Mouse (Mus musculus): ENCODE data around the gene Taf1b. TPM values are rescaled to one million over a fixed set of nuclear protein-coding genes. Genes with fewer than 3 reads are reported as not detected.

Taf1b gene
- total and polyA plus RNA-seq, 3 experiments, result 2.7 to 43.1 (median 38.8) TPM

DNA sequence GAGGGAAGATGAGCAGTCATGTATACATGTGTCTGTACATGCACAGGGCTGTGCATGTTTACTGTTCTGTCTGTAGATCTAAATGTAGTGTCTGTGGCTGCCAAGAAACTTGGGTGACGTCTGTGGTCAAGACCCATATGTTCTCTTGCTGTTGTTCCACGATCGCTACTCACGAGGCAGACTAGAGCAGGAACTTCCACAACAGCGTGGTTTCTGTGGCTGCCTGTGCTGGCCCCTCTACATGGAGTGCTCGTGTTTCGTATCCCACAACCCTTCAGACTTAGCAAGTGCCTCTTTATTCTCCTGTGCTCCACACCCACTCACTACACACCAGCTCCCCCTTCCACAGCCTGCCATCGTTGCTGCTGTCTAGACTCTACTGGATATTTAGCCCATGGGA, 49.5 kb downstream of the Taf1b start:
- peaks cover 68% of the 10 kb centered on the region for H3K36me3 ChIP-seq (replicated peaks)
- no peak for ATAC-seq (ENCODE audit: extremely low read depth, insufficient number of reproducible peaks, low FRiP score, poor library complexity, severe bottlenecking)

DNA sequence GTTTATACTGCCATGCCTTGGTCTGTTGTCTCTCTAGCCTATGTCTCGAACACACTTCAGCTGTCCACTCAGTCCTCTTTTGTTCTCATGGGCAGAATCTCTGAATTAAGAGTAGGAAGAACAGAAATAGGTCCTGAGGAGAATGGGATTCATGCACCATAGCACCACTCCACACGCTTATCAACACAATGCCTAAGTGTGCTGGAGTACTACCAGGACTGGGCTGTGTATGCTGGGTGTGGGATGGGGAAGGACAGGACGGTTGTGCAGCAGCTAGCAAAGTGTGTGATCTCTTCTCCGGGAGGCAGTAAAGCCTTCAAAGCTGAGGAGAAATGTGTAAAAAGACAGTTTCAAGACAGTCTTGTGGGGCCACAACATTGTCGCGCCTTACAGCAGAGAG, 50.7 kb downstream of the Taf1b start:
- Histone ChIP-seq H3K9me3 (replicated peaks) (no peaks in the 10 kb centered on the region), H3K4me3 (ENCODE audit: low read depth, low read length) (no peak overlapping the region), H3K36me3 (replicated peaks) (peaks cover 69% of the 10 kb centered on the region), H3K4me1 (ENCODE audit: insufficient read depth, low read depth, low read length) (peaks cover 3% of the 10 kb centered on the region; the same call in 1 of the 2 replicates), H3K27me3 (ENCODE audit: insufficient read depth, low read length) (no peaks in the 10 kb centered on the region)
- no peak for TF ChIP-seq TAL1 (conservative IDR thresholded peaks at IDR 0.05; ENCODE audit: low read depth, low read length)
- TF ChIP-seq GATA2 (IDR thresholded peaks at IDR 0.05; ENCODE audit: borderline replicate concordance, low read depth, low read length), result no peak
- TF ChIP-seq CTCF (IDR thresholded peaks at IDR 0.05; ENCODE audit: low read depth, low read length), result no peak
- no peak for TF ChIP-seq GATA1 (IDR thresholded peaks at IDR 0.05; ENCODE audit: borderline replicate concordance, low read length)
- no peak for TF ChIP-seq POLR2AphosphoS5 (IDR thresholded peaks at IDR 0.05; ENCODE audit: insufficient replicate concordance, low read depth, low read length)
- DNase-seq (ENCODE audit: low spot score) (no peak), ATAC-seq (ENCODE audit: extremely low read depth, insufficient number of reproducible peaks, low FRiP score, poor library complexity, severe bottlenecking) (no peak)

More for the DNA sequence above, 49.5 kb downstream of the Taf1b start:
- Histone ChIP-seq H3K4me3 (ENCODE audit: low read depth, low read length) (no peak overlapping the region), H3K4me1 (ENCODE audit: insufficient read depth, low read depth, low read length) (peaks cover 3% of the 10 kb centered on the region; the same call in 1 of the 2 replicates), H3K9me3 (replicated peaks) (no peaks in the 10 kb centered on the region), H3K27me3 (ENCODE audit: insufficient read depth, low read length) (no peaks in the 10 kb centered on the region)
- no peak for DNase-seq (ENCODE audit: low spot score)
- no peak for TF ChIP-seq GATA2 (IDR thresholded peaks at IDR 0.05; ENCODE audit: borderline replicate concordance, low read depth, low read length)
- no peak for TF ChIP-seq CTCF (IDR thresholded peaks at IDR 0.05; ENCODE audit: low read depth, low read length)
- no peak for TF ChIP-seq TAL1 (conservative IDR thresholded peaks at IDR 0.05; ENCODE audit: low read depth, low read length)
- no peak for TF ChIP-seq GATA1 (IDR thresholded peaks at IDR 0.05; ENCODE audit: borderline replicate concordance, low read length)
- no peak for TF ChIP-seq POLR2AphosphoS5 (IDR thresholded peaks at IDR 0.05; ENCODE audit: insufficient replicate concordance, low read depth, low read length)

DNA sequence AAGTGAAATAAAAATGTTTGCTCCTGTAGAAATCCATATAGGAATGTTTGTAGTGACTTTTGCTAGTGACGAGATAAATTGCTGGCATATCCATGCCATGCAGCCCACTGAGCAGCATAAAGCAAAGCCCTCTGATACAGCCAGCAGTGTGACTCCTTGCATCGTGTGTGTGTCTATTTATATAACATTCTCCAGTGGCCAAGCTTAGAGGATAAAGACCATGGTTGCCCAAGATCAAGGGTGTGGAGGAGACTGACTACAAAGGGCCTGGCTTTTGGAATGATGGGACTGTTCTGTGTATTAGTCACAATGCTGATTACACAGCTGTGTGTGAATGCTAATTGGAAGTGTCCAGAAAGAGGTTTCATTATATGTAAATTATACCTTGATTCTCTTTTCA, 54.4 kb downstream of the Taf1b start:
- no peak overlapping the region for H3K4me3 ChIP-seq (ENCODE audit: low read depth, low read length)
- peaks cover 3% of the 10 kb centered on the region; the same call in 1 of the 2 replicates for H3K4me1 ChIP-seq (ENCODE audit: insufficient read depth, low read depth, low read length)
- no peaks in the 10 kb centered on the region for H3K9me3 ChIP-seq (replicated peaks)
- no peak for DNase-seq (ENCODE audit: low spot score)
- no peak for ATAC-seq (ENCODE audit: extremely low read depth, insufficient number of reproducible peaks, low FRiP score, poor library complexity, severe bottlenecking)
- peaks cover 60% of the 10 kb centered on the region for H3K36me3 ChIP-seq (replicated peaks)
- no peak for TF ChIP-seq POLR2AphosphoS5 (IDR thresholded peaks at IDR 0.05; ENCODE audit: insufficient replicate concordance, low read depth, low read length)
- no peak for TF ChIP-seq TAL1 (conservative IDR thresholded peaks at IDR 0.05; ENCODE audit: low read depth, low read length)
- no peak for TF ChIP-seq CTCF (IDR thresholded peaks at IDR 0.05; ENCODE audit: low read depth, low read length)
- TF ChIP-seq GATA2 (IDR thresholded peaks at IDR 0.05; ENCODE audit: borderline replicate concordance, low read depth, low read length), result no peak
- TF ChIP-seq GATA1 (IDR thresholded peaks at IDR 0.05; ENCODE audit: borderline replicate concordance, low read length), result no peak
- no peaks in the 10 kb centered on the region for H3K27me3 ChIP-seq (ENCODE audit: insufficient read depth, low read length)

DNA sequence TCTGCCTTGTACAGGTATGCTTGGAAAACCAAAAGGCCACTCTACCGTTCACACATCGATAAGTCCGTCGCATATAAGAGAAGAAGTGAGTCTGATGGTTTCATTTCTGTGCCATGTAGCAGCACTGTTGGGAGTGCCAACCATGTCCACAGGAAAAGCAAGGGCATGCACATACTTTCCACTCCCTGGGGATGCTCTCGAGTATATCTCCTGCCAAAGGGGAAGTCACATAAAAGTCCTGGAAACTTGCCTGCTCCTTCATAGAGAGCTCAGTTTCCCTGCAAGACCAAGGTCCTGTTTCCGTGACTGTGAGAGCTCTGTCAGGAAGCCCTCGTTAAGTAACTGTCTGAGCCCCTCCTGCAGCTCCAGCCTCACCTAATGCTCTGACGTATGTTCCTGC, 57.8 kb downstream of the Taf1b start:
- Histone ChIP-seq H3K27me3 (ENCODE audit: insufficient read depth, low read length) (no peaks in the 10 kb centered on the region), H3K4me3 (ENCODE audit: low read depth, low read length) (no peak overlapping the region), H3K4me1 (ENCODE audit: insufficient read depth, low read depth, low read length) (no peaks in the 10 kb centered on the region), H3K36me3 (replicated peaks) (peaks cover 50% of the 10 kb centered on the region), H3K9me3 (replicated peaks) (no peaks in the 10 kb centered on the region)
- TF ChIP-seq CTCF (IDR thresholded peaks at IDR 0.05; ENCODE audit: low read depth, low read length) (no peak), POLR2AphosphoS5 (IDR thresholded peaks at IDR 0.05; ENCODE audit: insufficient replicate concordance, low read depth, low read length) (no peak), GATA1 (IDR thresholded peaks at IDR 0.05; ENCODE audit: borderline replicate concordance, low read length) (no peak), TAL1 (conservative IDR thresholded peaks at IDR 0.05; ENCODE audit: low read depth, low read length) (no peak), GATA2 (IDR thresholded peaks at IDR 0.05; ENCODE audit: borderline replicate concordance, low read depth, low read length) (no peak)
- ATAC-seq (ENCODE audit: extremely low read depth, insufficient number of reproducible peaks, low FRiP score, poor library complexity, severe bottlenecking) (no peak), DNase-seq (ENCODE audit: low spot score) (no peak)

DNA sequence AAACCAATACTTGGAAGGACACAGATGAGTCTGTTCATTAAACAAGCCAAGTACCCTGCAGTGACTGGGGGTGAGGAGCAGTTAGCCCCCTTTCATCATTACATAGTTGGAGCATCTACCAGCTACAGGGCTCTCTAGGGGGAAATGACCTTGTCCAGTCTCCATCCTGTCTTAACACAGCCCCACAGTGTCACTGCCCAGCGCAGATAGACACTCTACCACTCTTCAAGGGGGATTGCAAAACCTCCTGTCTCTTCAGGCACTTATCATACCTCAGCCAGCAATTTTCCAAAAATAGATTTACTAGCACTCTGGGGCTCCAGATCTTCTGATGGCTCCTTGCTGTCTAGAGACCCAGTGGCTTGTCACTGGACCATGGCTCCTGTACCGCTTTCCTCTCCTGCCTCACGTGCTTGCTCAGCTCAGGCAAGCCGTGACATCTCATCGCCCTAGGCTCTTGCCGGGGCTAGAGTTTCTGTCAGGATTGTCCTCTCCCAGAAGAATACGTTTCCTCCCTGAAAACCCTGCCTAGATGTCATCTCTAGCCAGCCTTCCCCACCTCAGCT, 65.3 kb downstream of the Taf1b start:
- no peaks in the 10 kb centered on the region for H3K9me3 ChIP-seq (replicated peaks)
- peaks cover 23% of the 10 kb centered on the region for H3K27me3 ChIP-seq (ENCODE audit: insufficient read depth, low read length)
- H3K36me3 ChIP-seq (replicated peaks), result peaks cover 13% of the 10 kb centered on the region
- H3K4me1 ChIP-seq (ENCODE audit: insufficient read depth, low read depth, low read length), result no peaks in the 10 kb centered on the region; the same call in 1 of the 2 replicates
- DNase-seq (ENCODE audit: low spot score) (no peak), ATAC-seq (ENCODE audit: extremely low read depth, insufficient number of reproducible peaks, low FRiP score, poor library complexity, severe bottlenecking) (no peak; the same call in 1 of the 2 replicates)
- H3K4me3 ChIP-seq (ENCODE audit: low read depth, low read length), result no peak overlapping the region
- TF ChIP-seq TAL1 (conservative IDR thresholded peaks at IDR 0.05; ENCODE audit: low read depth, low read length) (no peak), GATA1 (IDR thresholded peaks at IDR 0.05; ENCODE audit: borderline replicate concordance, low read length) (no peak), GATA2 (IDR thresholded peaks at IDR 0.05; ENCODE audit: borderline replicate concordance, low read depth, low read length) (no peak), CTCF (IDR thresholded peaks at IDR 0.05; ENCODE audit: low read depth, low read length) (no peak), POLR2AphosphoS5 (IDR thresholded peaks at IDR 0.05; ENCODE audit: insufficient replicate concordance, low read depth, low read length) (no peak)

DNA sequence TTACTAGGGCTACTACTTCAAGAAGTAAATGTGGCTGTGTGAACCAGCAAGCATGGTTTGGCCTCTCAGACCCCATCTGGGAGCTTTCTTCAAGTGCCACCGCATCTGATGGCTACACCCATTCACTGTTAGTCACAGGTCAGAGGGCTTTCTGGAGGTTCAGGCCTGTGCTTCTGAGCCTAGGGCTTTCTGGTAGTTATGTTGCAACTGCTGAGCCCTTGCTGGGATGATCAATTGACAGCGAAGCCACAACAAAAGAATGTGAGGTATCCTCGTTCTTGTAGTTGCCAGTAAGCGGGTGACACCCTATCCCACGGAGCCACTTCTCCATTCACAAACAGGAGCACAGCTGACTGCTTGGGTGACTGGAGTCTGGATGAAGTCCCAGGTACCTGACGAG, 67.2 kb downstream of the Taf1b start:
- no peak for TF ChIP-seq POLR2AphosphoS5 (IDR thresholded peaks at IDR 0.05; ENCODE audit: insufficient replicate concordance, low read depth, low read length)
- no peak for TF ChIP-seq GATA1 (IDR thresholded peaks at IDR 0.05; ENCODE audit: borderline replicate concordance, low read length)
- TF ChIP-seq CTCF (IDR thresholded peaks at IDR 0.05; ENCODE audit: low read depth, low read length), result no peak
- TF ChIP-seq GATA2 (IDR thresholded peaks at IDR 0.05; ENCODE audit: borderline replicate concordance, low read depth, low read length), result no peak
- no peak for TF ChIP-seq TAL1 (conservative IDR thresholded peaks at IDR 0.05; ENCODE audit: low read depth, low read length)
- DNase-seq (ENCODE audit: low spot score) (no peak), ATAC-seq (ENCODE audit: extremely low read depth, insufficient number of reproducible peaks, low FRiP score, poor library complexity, severe bottlenecking) (no peak)
- no peaks in the 10 kb centered on the region for H3K9me3 ChIP-seq (replicated peaks)
- peaks cover 3% of the 10 kb centered on the region for H3K36me3 ChIP-seq (replicated peaks)
- peaks cover 26% of the 10 kb centered on the region for H3K27me3 ChIP-seq (ENCODE audit: insufficient read depth, low read length)
- H3K4me3 ChIP-seq (ENCODE audit: low read depth, low read length), result no peak overlapping the region
- peaks cover 2% of the 10 kb centered on the region; the same call in 1 of the 2 replicates for H3K4me1 ChIP-seq (ENCODE audit: insufficient read depth, low read depth, low read length)

All from G1E (cell line).